Mouse (Mus musculus) hindbrain, embryonic 13.5 days (tissue): ENCODE measurements around the gene 1700028P14Rik. TPM values are rescaled to one million over a fixed set of nuclear protein-coding genes. Genes with fewer than 3 reads are reported as not detected.
"Not testable (repeated sequence)": the region's sequence is repeated elsewhere in the genome, so short reads cannot be mapped to it uniquely, and the experiment has no call there.

Experiments
- ATAC-seq: fragments of 200-750 bp; cut with Nextera tagmentation; 2 replicates; pipeline ENCODE4 v1.8.0; 2017; ENCODE audit warnings: moderate TSS enrichment; ENCODE audit not compliant: low FRiP score
- H3K27ac ChIP-seq: fragments of 300-500 bp; sonication (generic); 2 replicates; pipeline ENCODE4 v1.5.1; 2015; ENCODE audit warnings: inconsistent platforms, mild to moderate bottlenecking, moderate library complexity
- H3K27me3 ChIP-seq: fragments of 300-500 bp; sonication (generic); 2 replicates; pipeline ENCODE4 v1.6.1; 2015; ENCODE audit warnings: mild to moderate bottlenecking, inconsistent platforms
- H3K36me3 ChIP-seq: fragments of 300-500 bp; sonication (generic); 2 replicates; pipeline ENCODE4 v1.6.1; 2015; ENCODE audit warnings: mild to moderate bottlenecking, inconsistent platforms
- H3K4me1 ChIP-seq: fragments of 300-500 bp; sonication (generic); replicated peaks from 2 replicates; pipeline ENCODE4 v1.6.1; 2015; ENCODE audit warnings: inconsistent platforms
- H3K4me2 ChIP-seq: fragments of 300-500 bp; sonication (generic); 2 replicates; pipeline ENCODE4 v1.6.1; 2015; ENCODE audit warnings: inconsistent platforms, mild to moderate bottlenecking, moderate library complexity
- H3K4me3 ChIP-seq: fragments of 300-500 bp; sonication (generic); 2 replicates; pipeline ENCODE4 v1.5.1; 2015; ENCODE audit warnings: mild to moderate bottlenecking, inconsistent platforms
- H3K9ac ChIP-seq: fragments of 300-500 bp; sonication (generic); 2 replicates; pipeline ENCODE4 v1.6.1; 2015; ENCODE audit warnings: mild to moderate bottlenecking, inconsistent platforms
- H3K9me3 ChIP-seq: fragments of 300-500 bp; sonication (generic); 2 replicates; pipeline ENCODE4 v1.6.1; 2016; ENCODE audit warnings: inconsistent platforms
- WGBS: fragments of 180-500 bp; shearing (Covaris S2); methylation state at CpG from one replicate; pipeline ENCODE4 v1.1.7; 2015; 5-methylcytosine and 5-hydroxymethylcytosine counted together
- polyA plus RNA-seq: library from polyadenylated mRNA; unstranded; fragments of >200 nt; fragmentation: Nextera tagmentation; extraction: Ambion mirVana; gene quantifications from 2 replicates; pipeline ENCODE4 v1.2.1, GENCODE M21; 2015

Gene 1700028P14Rik
- polyA plus RNA-seq: 1.4 and 2.5 TPM in 2 replicates

GRCm38 (mm10) chr19:23652644-23653043 lies at the start of gene 1700028P14Rik:
1700028P14Rik (minus strand) TSS chr19:23652812.
- Histone ChIP-seq H3K36me3 (no peaks in the 10 kb centered on the region), H3K27me3 (peaks cover 4% of the 10 kb centered on the region; the same call in 1 of the 2 replicates), H3K9me3 (no peaks in the 10 kb centered on the region), H3K4me3 (peak within 1 kb of the TSS; percentile 27), H3K4me1 (peaks cover 4% of the 10 kb centered on the region; the same call in 1 of the 2 replicates), H3K27ac (no peak within 1 kb of the TSS), H3K9ac (no peak within 1 kb of the TSS), H3K4me2 (peak within 1 kb of the TSS; percentile 51)
- ATAC-seq: peak; percentile 87
- 5% methylated on average over 13 of the region's 13 CpGs for WGBS

GRCm38 (mm10) chr19:23699131-23699530 lies 46.5 kb upstream of the 1700028P14Rik start:
- H3K36me3 ChIP-seq: peaks cover 53% of the 10 kb centered on the region
- WGBS: 89% methylated on average over 4 of the region's 4 CpGs
- no peak overlapping the region for H3K27ac ChIP-seq
- H3K4me1 ChIP-seq: peaks cover 3% of the 10 kb centered on the region; the same call in 1 of the 2 replicates
- no peaks in the 10 kb centered on the region for H3K9me3 ChIP-seq
- ATAC-seq: no peak
- no peaks in the 10 kb centered on the region for H3K27me3 ChIP-seq
- no peak overlapping the region for H3K4me3 ChIP-seq
- no peak overlapping the region for H3K9ac ChIP-seq
- no peak overlapping the region for H3K4me2 ChIP-seq

GRCm38 (mm10) chr19:23698366-23698765 lies 45.8 kb upstream of the 1700028P14Rik start:
- H3K9ac ChIP-seq: no peak overlapping the region
- peaks cover 49% of the 10 kb centered on the region for H3K36me3 ChIP-seq
- peaks cover 6% of the 10 kb centered on the region; the same call in 1 of the 2 replicates for H3K4me1 ChIP-seq
- no peaks in the 10 kb centered on the region for H3K9me3 ChIP-seq
- H3K27me3 ChIP-seq: no peaks in the 10 kb centered on the region
- WGBS: 83% methylated on average over 7 of the region's 7 CpGs
- H3K4me3 ChIP-seq: no peak overlapping the region
- H3K4me2 ChIP-seq: no peak overlapping the region
- H3K27ac ChIP-seq: no peak overlapping the region
- ATAC-seq: no peak

GRCm38 (mm10) chr19:23697861-23698260 lies 45.2 kb upstream of the 1700028P14Rik start:
- Histone ChIP-seq H3K27me3 (no peaks in the 10 kb centered on the region), H3K36me3 (peaks cover 46% of the 10 kb centered on the region), H3K27ac (no peak overlapping the region), H3K4me1 (peaks cover 6% of the 10 kb centered on the region; the same call in 1 of the 2 replicates), H3K4me2 (no peak overlapping the region), H3K4me3 (no peak overlapping the region), H3K9me3 (no peaks in the 10 kb centered on the region), H3K9ac (no peak overlapping the region)
- no peak for ATAC-seq
- WGBS: 77% methylated on average over 8 of the region's 8 CpGs

- 68% methylated on average over 4 of the region's 4 CpGs for WGBS
Measured at GRCm38 (mm10) chr19:23694344-23694743, 41.7 kb upstream of the 1700028P14Rik start.

GRCm38 (mm10) chr19:23688421-23688946 lies 35.9 kb upstream of the 1700028P14Rik start:
- Histone ChIP-seq H3K27me3 (no peaks in the 10 kb centered on the region), H3K4me2 (peak overlapping the region; percentile 66), H3K27ac (no peak overlapping the region), H3K9me3 (no peaks in the 10 kb centered on the region), H3K4me1 (peaks cover 23% of the 10 kb centered on the region), H3K36me3 (no peaks in the 10 kb centered on the region), H3K4me3 (peak overlapping the region; percentile 81), H3K9ac (peak overlapping the region; percentile 35; the same call in 1 of the 2 replicates)
- ATAC-seq: no peak
- WGBS: 11% methylated on average over 4 of the region's 4 CpGs

More at GRCm38 (mm10) chr19:23694344-23694743, 41.7 kb upstream of the 1700028P14Rik start:
- Histone ChIP-seq H3K9me3 (no peaks in the 10 kb centered on the region), H3K4me2 (no peak overlapping the region), H3K27me3 (no peaks in the 10 kb centered on the region), H3K4me1 (peaks cover 17% of the 10 kb centered on the region), H3K27ac (no peak overlapping the region; the same call in 1 of the 2 replicates), H3K36me3 (peaks cover 35% of the 10 kb centered on the region), H3K4me3 (no peak overlapping the region), H3K9ac (no peak overlapping the region)
- ATAC-seq: no peak

GRCm38 (mm10) chr19:23687296-23688021 lies 34.8 kb upstream of the 1700028P14Rik start, which contains the start of gene Ptar1:
Ptar1 (plus strand) TSS chr19:23687429.
- under 1% methylated on average over 84 of the region's 93 CpGs for WGBS
- no peaks in the 10 kb centered on the region for H3K9me3 ChIP-seq
- peak within 1 kb of the TSS; percentile 66 for H3K4me2 ChIP-seq
- H3K27ac ChIP-seq: peak within 1 kb of the TSS; percentile 96
- H3K9ac ChIP-seq: peak within 1 kb of the TSS; percentile 89
- H3K4me3 ChIP-seq: peak within 1 kb of the TSS; percentile 81
- H3K4me1 ChIP-seq: peaks cover 21% of the 10 kb centered on the region
- ATAC-seq: peak; percentile 93
- H3K27me3 ChIP-seq: no peaks in the 10 kb centered on the region
- no peaks in the 10 kb centered on the region for H3K36me3 ChIP-seq

- peak overlapping the region; percentile 81 for H3K4me3 ChIP-seq
- no peak for ATAC-seq
- 1% methylated on average over 14 of the region's 14 CpGs for WGBS
- H3K9me3 ChIP-seq: no peaks in the 10 kb centered on the region
- H3K9ac ChIP-seq: peak overlapping the region; percentile 89
- peak overlapping the region; percentile 66 for H3K4me2 ChIP-seq
- no peaks in the 10 kb centered on the region for H3K36me3 ChIP-seq
- no peaks in the 10 kb centered on the region for H3K27me3 ChIP-seq
- H3K4me1 ChIP-seq: peaks cover 21% of the 10 kb centered on the region
- peak overlapping the region; percentile 96 for H3K27ac ChIP-seq
Measured at GRCm38 (mm10) chr19:23686962-23687295, 34.3 kb upstream of the 1700028P14Rik start.

- not testable (repeated sequence) for H3K27me3 ChIP-seq, H3K9me3 ChIP-seq, H3K4me1 ChIP-seq, H3K4me3 ChIP-seq, H3K4me2 ChIP-seq, H3K36me3 ChIP-seq, ATAC-seq, H3K27ac ChIP-seq, H3K9ac ChIP-seq
- 92% methylated on average over 8 of the region's 8 CpGs for WGBS
Measured at GRCm38 (mm10) chr19:23675656-23676055, 23.0 kb upstream of the 1700028P14Rik start.

GRCm38 (mm10) chr19:23673021-23673420 lies 20.4 kb upstream of the 1700028P14Rik start:
- ATAC-seq: no peak
- 66% methylated on average over 2 of the region's 2 CpGs for WGBS

GRCm38 (mm10) chr19:23668142-23668655 lies 15.6 kb upstream of the 1700028P14Rik start:
- Histone ChIP-seq H3K4me3 (no peak overlapping the region), H3K27ac (peak overlapping the region; percentile 30; the same call in 1 of the 2 replicates), H3K27me3 (no peaks in the 10 kb centered on the region), H3K4me1 (no peaks in the 10 kb centered on the region; the same call in 1 of the 2 replicates), H3K4me2 (no peak overlapping the region), H3K36me3 (no peaks in the 10 kb centered on the region), H3K9ac (no peak overlapping the region), H3K9me3 (no peaks in the 10 kb centered on the region)
- no peak for ATAC-seq
- WGBS: 53% methylated on average over 6 of the region's 6 CpGs

More at GRCm38 (mm10) chr19:23673021-23673420, 20.4 kb upstream of the 1700028P14Rik start:
- Histone ChIP-seq H3K27ac (no peak overlapping the region), H3K27me3 (no peaks in the 10 kb centered on the region), H3K9ac (no peak overlapping the region), H3K4me3 (no peak overlapping the region), H3K4me2 (no peak overlapping the region), H3K36me3 (no peaks in the 10 kb centered on the region), H3K9me3 (no peaks in the 10 kb centered on the region), H3K4me1 (no peaks in the 10 kb centered on the region; the same call in 1 of the 2 replicates)

GRCm38 (mm10) chr19:23664083-23664482 lies 11.5 kb upstream of the 1700028P14Rik start:
- no peaks in the 10 kb centered on the region; the same call in 1 of the 2 replicates for H3K4me1 ChIP-seq
- no peak overlapping the region for H3K4me3 ChIP-seq
- no peaks in the 10 kb centered on the region for H3K36me3 ChIP-seq
- no peaks in the 10 kb centered on the region for H3K27me3 ChIP-seq
- H3K9me3 ChIP-seq: no peaks in the 10 kb centered on the region
- no peak overlapping the region for H3K4me2 ChIP-seq
- ATAC-seq: no peak
- H3K27ac ChIP-seq: no peak overlapping the region
- no peak overlapping the region for H3K9ac ChIP-seq
- 95% methylated on average over 7 of the region's 7 CpGs for WGBS
